Mouse (Mus musculus) layer of hippocampus, adult 6 months (tissue): ENCODE measurements around the gene Gm5415. TPM values are rescaled to one million over a fixed set of nuclear protein-coding genes. Genes with fewer than 3 reads are reported as not detected.

Source experiments
- long read RNA-seq, 2 experiments: library from polyadenylated mRNA; unstranded; transcript quantifications; one replicate each; pipeline ENCODE4 v2.0.0; 2019 to 2020
- polyA plus RNA-seq: library from polyadenylated mRNA; unstranded; fragments of <200 nt; fragmentation: Nextera tagmentation; gene quantifications from 2 replicates; pipeline ENCODE4 v1.2.3, GENCODE M21; 2021

Gm5415 gene
- not detected in 2 replicates for polyA plus RNA-seq
- long read RNA-seq, experiment 1 = 0 reads
- long read RNA-seq, experiment 2 = 0 reads

GRCm38 (mm10) chr1:32547194-32547593 lies at the start of gene Gm5415:
TSS of gene Gm5415 (minus strand) at chr1:32547294.

